Mouse (Mus musculus) liver, adult 2 months (tissue): ENCODE data around the gene 5830473C10Rik.

Source experiments
- CTCF ChIP-seq: fragments of 200-500 bp; IDR thresholded peaks from 2 replicates; pipeline ENCODE4 v1.5.1; 2011; ENCODE audit warnings: low read depth, low read length, control low read depth
- POLR2A ChIP-seq: fragments of 200-500 bp; IDR thresholded peaks from 2 replicates; pipeline ENCODE4 v1.6.1; 2011; ENCODE audit warnings: low read length, control low read depth; ENCODE audit not compliant: insufficient read depth; ENCODE audit errors: extremely low read depth

GRCm38 (mm10) chr5:90586511-90586910 lies 25.6 kb downstream of the 5830473C10Rik start:
- TF ChIP-seq POLR2A = no peak
- no peak for TF ChIP-seq CTCF
